Mouse (Mus musculus): ENCODE data around the gene Foxa1. TPM values are rescaled to one million over a fixed set of nuclear protein-coding genes. Genes with fewer than 3 reads are reported as not detected.

The Foxa1 gene
- polyA plus RNA-seq, 1 experiment from 2014 or later: 3.4 TPM

- H3K9me3 ChIP-seq (ENCODE audit: control insufficient read depth, low read length): no peaks in the 10 kb centered on the region
- DNase-seq (ENCODE audit: low spot score) (no peak), ATAC-seq (replicated peaks; ENCODE audit: low FRiP score) (no peak)
- no peak overlapping the region for H3K9ac ChIP-seq (ENCODE audit: low read depth, low read length)
- H3K36me3 ChIP-seq (ENCODE audit: control insufficient read depth, insufficient read depth, low read length): no peaks in the 10 kb centered on the region
- H3K4me2 ChIP-seq: peak overlapping the region; percentile 37
- no peak overlapping the region for H3K27ac ChIP-seq (ENCODE audit: low read depth, low read length)
- peaks cover 91% of the 10 kb centered on the region for H3K27me3 ChIP-seq (replicated peaks; ENCODE audit: control insufficient read depth, insufficient read depth, low read length)
- no peak overlapping the region for H3K4me3 ChIP-seq (ENCODE audit: low read depth, low read length)
- 5% methylated on average over 11 of the region's 11 CpGs for WGBS
- no peaks in the 10 kb centered on the region for H3K4me1 ChIP-seq (replicated peaks; ENCODE audit: control insufficient read depth, insufficient read depth, low read length)
These were observed 9.6 kb downstream of the Foxa1 start for GRCm38 (mm10) chr12:57536909-57537670.

GRCm38 (mm10) chr12:57536056-57536908, 10.4 kb downstream of the Foxa1 start:
- WGBS: 4% methylated on average over 25 of the region's 25 CpGs
- Histone ChIP-seq H3K27ac (ENCODE audit: low read depth, low read length) (no peak overlapping the region), H3K4me1 (replicated peaks; ENCODE audit: control insufficient read depth, insufficient read depth, low read length) (no peaks in the 10 kb centered on the region), H3K36me3 (ENCODE audit: control insufficient read depth, insufficient read depth, low read length) (no peaks in the 10 kb centered on the region), H3K9ac (ENCODE audit: low read depth, low read length) (no peak overlapping the region), H3K9me3 (ENCODE audit: control insufficient read depth, low read length) (no peaks in the 10 kb centered on the region), H3K27me3 (replicated peaks; ENCODE audit: control insufficient read depth, insufficient read depth, low read length) (peaks cover 88% of the 10 kb centered on the region), H3K4me2 (no peak overlapping the region), H3K4me3 (ENCODE audit: low read depth, low read length) (no peak overlapping the region)
- DNase-seq (ENCODE audit: low spot score) (peak; percentile 40), ATAC-seq (replicated peaks; ENCODE audit: low FRiP score) (no peak)

- ATAC-seq (replicated peaks; ENCODE audit: low FRiP score): peak; percentile 75
- Histone ChIP-seq H3K4me2 (peak overlapping the region; percentile 25), H3K27ac (ENCODE audit: low read depth, low read length) (no peak overlapping the region), H3K4me3 (ENCODE audit: low read depth, low read length) (no peak overlapping the region), H3K36me3 (ENCODE audit: control insufficient read depth, insufficient read depth, low read length) (no peaks in the 10 kb centered on the region), H3K9me3 (ENCODE audit: control insufficient read depth, low read length) (no peaks in the 10 kb centered on the region), H3K9ac (ENCODE audit: low read depth, low read length) (no peak overlapping the region), H3K27me3 (replicated peaks; ENCODE audit: control insufficient read depth, insufficient read depth, low read length) (peaks cover 85% of the 10 kb centered on the region), H3K4me1 (replicated peaks; ENCODE audit: control insufficient read depth, insufficient read depth, low read length) (no peaks in the 10 kb centered on the region)
- peak; percentile 39 for DNase-seq (ENCODE audit: low spot score)
- WGBS: 3% methylated on average over 36 of the region's 39 CpGs
These were observed 11.7 kb downstream of the Foxa1 start for GRCm38 (mm10) chr12:57534879-57535611.

- H3K4me1 ChIP-seq (replicated peaks; ENCODE audit: control insufficient read depth, insufficient read depth, low read length): no peaks in the 10 kb centered on the region
- H3K27ac ChIP-seq (ENCODE audit: low read depth, low read length): no peak overlapping the region
- peak overlapping the region; percentile 25 for H3K4me2 ChIP-seq
- DNase-seq (ENCODE audit: low spot score) (no peak), ATAC-seq (replicated peaks; ENCODE audit: low FRiP score) (peak; percentile 29)
- no peaks in the 10 kb centered on the region for H3K9me3 ChIP-seq (ENCODE audit: control insufficient read depth, low read length)
- H3K9ac ChIP-seq (ENCODE audit: low read depth, low read length): no peak overlapping the region
- peaks cover 79% of the 10 kb centered on the region for H3K27me3 ChIP-seq (replicated peaks; ENCODE audit: control insufficient read depth, insufficient read depth, low read length)
- no peak overlapping the region for H3K4me3 ChIP-seq (ENCODE audit: low read depth, low read length)
- H3K36me3 ChIP-seq (ENCODE audit: control insufficient read depth, insufficient read depth, low read length): no peaks in the 10 kb centered on the region
- 2% methylated on average over 6 of the region's 6 CpGs for WGBS
These were observed 12.2 kb downstream of the Foxa1 start for GRCm38 (mm10) chr12:57534517-57534878.

GRCm38 (mm10) chr12:57530474-57530873, 16.2 kb downstream of the Foxa1 start:
- WGBS: 36% methylated on average over 9 of the region's 9 CpGs
- ATAC-seq (replicated peaks; ENCODE audit: low FRiP score) (no peak), DNase-seq (ENCODE audit: low spot score) (no peak)
- H3K9me3 ChIP-seq (ENCODE audit: control insufficient read depth, low read length): no peaks in the 10 kb centered on the region
- H3K4me1 ChIP-seq (replicated peaks; ENCODE audit: control insufficient read depth, insufficient read depth, low read length): no peaks in the 10 kb centered on the region
- H3K4me3 ChIP-seq (ENCODE audit: low read depth, low read length): no peak overlapping the region
- no peak overlapping the region for H3K9ac ChIP-seq (ENCODE audit: low read depth, low read length)
- H3K27ac ChIP-seq (ENCODE audit: low read depth, low read length): no peak overlapping the region
- no peak overlapping the region for H3K4me2 ChIP-seq
- H3K27me3 ChIP-seq (replicated peaks; ENCODE audit: control insufficient read depth, insufficient read depth, low read length): peaks cover 43% of the 10 kb centered on the region
- H3K36me3 ChIP-seq (ENCODE audit: control insufficient read depth, insufficient read depth, low read length): no peaks in the 10 kb centered on the region

GRCm38 (mm10) chr12:57528335-57528734, 18.4 kb downstream of the Foxa1 start:
- Histone ChIP-seq H3K4me2 (no peak overlapping the region), H3K9me3 (ENCODE audit: control insufficient read depth, low read length) (no peaks in the 10 kb centered on the region), H3K9ac (ENCODE audit: low read depth, low read length) (no peak overlapping the region), H3K27me3 (replicated peaks; ENCODE audit: control insufficient read depth, insufficient read depth, low read length) (peaks cover 22% of the 10 kb centered on the region), H3K4me1 (replicated peaks; ENCODE audit: control insufficient read depth, insufficient read depth, low read length) (no peaks in the 10 kb centered on the region), H3K36me3 (ENCODE audit: control insufficient read depth, insufficient read depth, low read length) (no peaks in the 10 kb centered on the region), H3K4me3 (ENCODE audit: low read depth, low read length) (no peak overlapping the region), H3K27ac (ENCODE audit: low read depth, low read length) (no peak overlapping the region)
- DNase-seq (ENCODE audit: low spot score) (no peak), ATAC-seq (replicated peaks; ENCODE audit: low FRiP score) (no peak)
- 65% methylated on average over 4 of the region's 4 CpGs for WGBS

GRCm38 (mm10) chr12:57515702-57516377, 30.9 kb downstream of the Foxa1 start:
- Histone ChIP-seq H3K27ac (ENCODE audit: low read depth, low read length) (no peak overlapping the region), H3K9ac (ENCODE audit: low read depth, low read length) (no peak overlapping the region), H3K4me3 (ENCODE audit: low read depth, low read length) (no peak overlapping the region), H3K27me3 (replicated peaks; ENCODE audit: control insufficient read depth, insufficient read depth, low read length) (no peaks in the 10 kb centered on the region), H3K4me2 (no peak overlapping the region), H3K9me3 (ENCODE audit: control insufficient read depth, low read length) (no peaks in the 10 kb centered on the region), H3K36me3 (ENCODE audit: control insufficient read depth, insufficient read depth, low read length) (no peaks in the 10 kb centered on the region), H3K4me1 (replicated peaks; ENCODE audit: control insufficient read depth, insufficient read depth, low read length) (no peaks in the 10 kb centered on the region)
- 52% methylated on average over 12 of the region's 12 CpGs for WGBS
- no peak for DNase-seq (ENCODE audit: low spot score)
- no peak for ATAC-seq (replicated peaks; ENCODE audit: low FRiP score)

GRCm38 (mm10) chr12:57514552-57514951, 32.2 kb downstream of the Foxa1 start:
- Histone ChIP-seq H3K9me3 (ENCODE audit: control insufficient read depth, low read length) (no peaks in the 10 kb centered on the region), H3K4me3 (ENCODE audit: low read depth, low read length) (no peak overlapping the region), H3K27me3 (replicated peaks; ENCODE audit: control insufficient read depth, insufficient read depth, low read length) (no peaks in the 10 kb centered on the region), H3K27ac (ENCODE audit: low read depth, low read length) (no peak overlapping the region), H3K36me3 (ENCODE audit: control insufficient read depth, insufficient read depth, low read length) (no peaks in the 10 kb centered on the region), H3K4me1 (replicated peaks; ENCODE audit: control insufficient read depth, insufficient read depth, low read length) (no peaks in the 10 kb centered on the region), H3K9ac (ENCODE audit: low read depth, low read length) (no peak overlapping the region), H3K4me2 (no peak overlapping the region)
- DNase-seq (ENCODE audit: low spot score) (no peak), ATAC-seq (replicated peaks; ENCODE audit: low FRiP score) (no peak)
- WGBS: 50% methylated on average over 1 of the region's 1 CpGs
